Mouse (Mus musculus) liver, embryonic 14.5 days (tissue): ENCODE measurements at regions not wholly inside any gene's neighbourhood (a gene's known extent, or its start where the extent isn't known, plus 50 kb on each side); places are given as distances from the start of the nearest gene placed in this dataset.

Source experiments
- ATAC-seq: fragments of 200-750 bp; cut with Nextera tagmentation; 2 replicates; pipeline ENCODE4 v1.8.0; 2017; ENCODE audit warnings: moderate number of reproducible peaks, mild to moderate bottlenecking, moderate library complexity; ENCODE audit not compliant: insufficient read depth
- DNase-seq, 3 experiments: peaks; one replicate each; pipeline ENCODE4 v3.0.0-alpha.2; 2012 to 2013; ENCODE audit warnings: low read depth in 3 of 3, low spot score in 3 of 3
- H3K27ac ChIP-seq: fragments of 300-500 bp; sonication (generic); 2 replicates; pipeline ENCODE4 v1.5.1; 2014; ENCODE audit warnings: moderate library complexity, mild to moderate bottlenecking, control low read depth, inconsistent platforms
- H3K27me3 ChIP-seq: fragments of 300-500 bp; sonication (generic); 2 replicates; pipeline ENCODE4 v1.6.1; 2014; ENCODE audit warnings: mild to moderate bottlenecking, low read length, moderate library complexity; ENCODE audit not compliant: control insufficient read depth, insufficient read depth
- H3K36me3 ChIP-seq: fragments of 300-500 bp; sonication (generic); replicated peaks from 2 replicates; pipeline ENCODE4 v1.6.1; 2014; ENCODE audit warnings: low read depth; ENCODE audit not compliant: control insufficient read depth, insufficient read depth
- H3K4me1 ChIP-seq, 2 experiments: fragments of 200-500 bp in 1 of 2; fragments of 300-500 bp in 1 of 2; sonication (generic) in 1 of 2; replicated peaks; 2 replicates each; pipeline ENCODE4 v1.6.1; 2012 to 2014; ENCODE audit warnings: antibody characterized with exemption in 1 of 2, inconsistent platforms in 1 of 2, low read length in 1 of 2; ENCODE audit not compliant: control insufficient read depth in 2 of 2, insufficient read depth in 2 of 2
- H3K4me2 ChIP-seq: fragments of 300-500 bp; sonication (generic); 2 replicates; pipeline ENCODE4 v1.6.1; 2014; ENCODE audit warnings: low read depth, mild to moderate bottlenecking, control low read depth, moderate library complexity
- H3K4me3 ChIP-seq, 2 experiments: fragments of 200-500 bp in 1 of 2; fragments of 300-500 bp in 1 of 2; sonication (generic) in 1 of 2; 2 replicates each; pipeline ENCODE4 v1.5.1; 2012 to 2014; ENCODE audit warnings: low read depth in 2 of 2, low read length in 2 of 2, mild to moderate bottlenecking in 2 of 2, control low read depth in 1 of 2, inconsistent platforms in 1 of 2, moderate library complexity in 1 of 2; ENCODE audit not compliant: insufficient read depth in 1 of 2
- H3K9ac ChIP-seq: fragments of 300-500 bp; sonication (generic); replicated peaks from 2 replicates; pipeline ENCODE4 v1.6.1; 2014; ENCODE audit warnings: mild to moderate bottlenecking, control low read depth, moderate library complexity
- H3K9me3 ChIP-seq: fragments of 300-500 bp; sonication (generic); 2 replicates; pipeline ENCODE4 v1.6.1; 2016; ENCODE audit warnings: low read length, mixed read lengths; ENCODE audit not compliant: control insufficient read depth
- CTCF ChIP-seq: IDR thresholded peaks from 2 replicates; pipeline ENCODE4 v1.5.1; 2016; ENCODE audit warnings: antibody characterized with exemption, low read depth, control low read depth
- EP300 ChIP-seq: IDR thresholded peaks from 2 replicates; pipeline ENCODE4 v1.6.1; 2016; ENCODE audit warnings: antibody characterized with exemption, low read depth
- WGBS: fragments of 180-500 bp; shearing (Covaris S2); extraction: QIAGEN DNeasy Blood & Tissue Kit; methylation state at CpG from one replicate; pipeline ENCODE4 v1.1.7; 2014; ENCODE audit not compliant: insufficient replicate concordance; 5-methylcytosine and 5-hydroxymethylcytosine counted together

GRCm38 (mm10) chr14:87289708-87290243 lies 126.7 kb upstream of the Tdrd3 start:
- H3K4me3 ChIP-seq: no peak overlapping the region
- no peak overlapping the region for H3K27ac ChIP-seq
- no peak overlapping the region for H3K9ac ChIP-seq
- H3K27me3 ChIP-seq: no peaks in the 10 kb centered on the region
- no peaks in the 10 kb centered on the region for H3K36me3 ChIP-seq
- H3K9me3 ChIP-seq: no peaks in the 10 kb centered on the region
- H3K4me1 ChIP-seq: no peaks in the 10 kb centered on the region; a peak in 1 of 4 replicates
- no peak overlapping the region for H3K4me2 ChIP-seq
- 68% methylated on average over 4 of the region's 4 CpGs for WGBS
- DNase-seq: no peak
- ATAC-seq: no peak
- TF ChIP-seq CTCF (no peak), EP300 (no peak)

DNA sequence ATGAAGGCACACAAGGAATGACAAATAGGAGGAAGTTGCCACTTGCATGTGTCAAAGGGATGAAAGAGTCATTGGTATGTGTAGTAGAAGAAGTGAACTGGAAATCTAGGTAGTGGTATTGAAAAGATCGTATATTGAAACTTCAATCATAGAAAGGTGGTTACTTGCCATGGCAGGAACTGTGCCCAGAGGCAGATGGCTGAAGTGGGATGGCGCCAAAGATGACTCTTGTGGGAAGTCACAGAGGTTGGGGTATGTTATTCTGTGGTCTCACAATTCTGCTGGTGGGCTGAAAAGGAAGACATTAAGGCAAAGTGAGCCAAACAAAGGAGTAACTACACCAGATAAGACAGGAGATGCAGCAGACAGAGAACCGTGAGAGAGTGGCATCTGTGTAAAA lies 121.2 kb upstream of the Tdrd3 start:
- no peak overlapping the region for H3K9ac ChIP-seq
- TF ChIP-seq CTCF: no peak
- TF ChIP-seq EP300: no peak
- 52% methylated on average over 3 of the region's 3 CpGs for WGBS
- no peak overlapping the region for H3K4me2 ChIP-seq
- no peaks in the 10 kb centered on the region for H3K27me3 ChIP-seq
- no peaks in the 10 kb centered on the region for H3K36me3 ChIP-seq
- ATAC-seq: no peak
- H3K4me3 ChIP-seq: no peak overlapping the region
- no peaks in the 10 kb centered on the region; a peak in 1 of 4 replicates for H3K4me1 ChIP-seq
- H3K27ac ChIP-seq: no peak overlapping the region
- no peak for DNase-seq
- no peaks in the 10 kb centered on the region for H3K9me3 ChIP-seq

GRCm38 (mm10) chr14:87297160-87297559 lies 119.3 kb upstream of the Tdrd3 start:
- ATAC-seq (no peak), DNase-seq (no peak)
- no peak overlapping the region for H3K27ac ChIP-seq
- no peaks in the 10 kb centered on the region for H3K9me3 ChIP-seq
- no peaks in the 10 kb centered on the region for H3K27me3 ChIP-seq
- no peak overlapping the region for H3K4me2 ChIP-seq
- H3K9ac ChIP-seq: no peak overlapping the region
- H3K4me1 ChIP-seq: no peaks in the 10 kb centered on the region; a peak in 1 of 4 replicates
- H3K36me3 ChIP-seq: no peaks in the 10 kb centered on the region
- H3K4me3 ChIP-seq: no peak overlapping the region
- no peak for TF ChIP-seq EP300
- TF ChIP-seq CTCF: no peak
- WGBS: 45% methylated on average over 5 of the region's 5 CpGs

- TF ChIP-seq EP300 (no peak), CTCF (no peak)
- DNase-seq (no peak), ATAC-seq (no peak)
- H3K4me2 ChIP-seq: no peak overlapping the region
- H3K4me3 ChIP-seq: no peak overlapping the region
- no peaks in the 10 kb centered on the region for H3K4me1 ChIP-seq
- WGBS: 52% methylated on average over 4 of the region's 4 CpGs
- no peaks in the 10 kb centered on the region for H3K27me3 ChIP-seq
- H3K9me3 ChIP-seq: no peaks in the 10 kb centered on the region
- H3K9ac ChIP-seq: no peak overlapping the region
- H3K27ac ChIP-seq: no peak overlapping the region
- H3K36me3 ChIP-seq: no peaks in the 10 kb centered on the region
Measured at GRCm38 (mm10) chr14:87300838-87301237, 115.6 kb upstream of the Tdrd3 start.

DNA sequence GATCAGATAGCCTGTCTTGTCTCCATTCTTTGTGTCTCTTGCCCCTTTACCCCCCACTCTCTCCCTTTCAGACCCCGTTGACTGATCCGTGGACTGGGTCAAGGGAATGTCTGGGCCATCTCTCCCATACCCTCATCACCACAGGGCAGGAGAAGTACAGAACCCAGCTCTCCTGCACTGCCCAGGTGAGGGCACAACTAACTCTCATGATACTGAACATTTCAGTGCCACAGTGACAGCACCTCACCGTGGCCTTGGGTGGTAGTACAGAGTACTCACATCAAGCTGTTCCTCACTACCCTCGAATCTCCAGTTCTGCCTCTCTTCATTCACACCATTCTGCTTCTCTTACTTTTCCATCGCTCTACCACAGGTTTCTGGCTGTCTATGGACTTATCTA lies 114.9 kb upstream of the Tdrd3 start:
- H3K27me3 ChIP-seq: no peaks in the 10 kb centered on the region
- no peak overlapping the region for H3K9ac ChIP-seq
- no peak overlapping the region for H3K4me2 ChIP-seq
- no peak overlapping the region for H3K27ac ChIP-seq
- no peaks in the 10 kb centered on the region for H3K4me1 ChIP-seq
- 52% methylated on average over 5 of the region's 5 CpGs for WGBS
- ATAC-seq (no peak), DNase-seq (no peak)
- H3K9me3 ChIP-seq: no peaks in the 10 kb centered on the region
- TF ChIP-seq CTCF (peak; percentile 15; the same call in 1 of the 2 replicates), EP300 (no peak)
- H3K4me3 ChIP-seq: no peak overlapping the region
- H3K36me3 ChIP-seq: no peaks in the 10 kb centered on the region

DNA sequence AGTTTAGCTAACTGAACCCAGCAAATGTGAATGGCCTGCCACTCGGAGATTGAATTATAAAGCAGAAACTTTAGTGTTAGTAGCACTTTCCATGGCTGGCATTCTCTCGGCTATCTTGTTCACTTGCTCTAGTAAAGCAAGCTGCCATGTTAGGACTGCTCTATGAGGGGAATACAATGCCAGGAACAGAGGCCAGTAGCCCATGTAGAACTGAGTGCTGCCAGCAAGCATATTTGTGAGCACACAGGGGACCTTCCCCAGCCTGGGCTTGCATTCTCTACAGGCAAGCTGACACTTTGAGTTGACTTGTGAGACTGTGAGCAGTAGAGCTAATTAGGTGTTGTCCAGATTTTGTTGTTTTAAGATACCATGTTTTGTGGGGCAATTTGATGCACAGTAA lies 111.0 kb upstream of the Tdrd3 start:
- 58% methylated on average over 2 of the region's 2 CpGs for WGBS
- no peak overlapping the region for H3K4me3 ChIP-seq
- no peaks in the 10 kb centered on the region for H3K9me3 ChIP-seq
- no peak overlapping the region for H3K9ac ChIP-seq
- no peak overlapping the region for H3K4me2 ChIP-seq
- no peaks in the 10 kb centered on the region for H3K36me3 ChIP-seq
- no peaks in the 10 kb centered on the region for H3K4me1 ChIP-seq
- TF ChIP-seq CTCF (no peak), EP300 (no peak)
- no peak for DNase-seq
- no peaks in the 10 kb centered on the region for H3K27me3 ChIP-seq
- H3K27ac ChIP-seq: no peak overlapping the region
- ATAC-seq: no peak
